Mouse (Mus musculus): ENCODE data around the gene Fntb.

Fntb gene

DNA sequence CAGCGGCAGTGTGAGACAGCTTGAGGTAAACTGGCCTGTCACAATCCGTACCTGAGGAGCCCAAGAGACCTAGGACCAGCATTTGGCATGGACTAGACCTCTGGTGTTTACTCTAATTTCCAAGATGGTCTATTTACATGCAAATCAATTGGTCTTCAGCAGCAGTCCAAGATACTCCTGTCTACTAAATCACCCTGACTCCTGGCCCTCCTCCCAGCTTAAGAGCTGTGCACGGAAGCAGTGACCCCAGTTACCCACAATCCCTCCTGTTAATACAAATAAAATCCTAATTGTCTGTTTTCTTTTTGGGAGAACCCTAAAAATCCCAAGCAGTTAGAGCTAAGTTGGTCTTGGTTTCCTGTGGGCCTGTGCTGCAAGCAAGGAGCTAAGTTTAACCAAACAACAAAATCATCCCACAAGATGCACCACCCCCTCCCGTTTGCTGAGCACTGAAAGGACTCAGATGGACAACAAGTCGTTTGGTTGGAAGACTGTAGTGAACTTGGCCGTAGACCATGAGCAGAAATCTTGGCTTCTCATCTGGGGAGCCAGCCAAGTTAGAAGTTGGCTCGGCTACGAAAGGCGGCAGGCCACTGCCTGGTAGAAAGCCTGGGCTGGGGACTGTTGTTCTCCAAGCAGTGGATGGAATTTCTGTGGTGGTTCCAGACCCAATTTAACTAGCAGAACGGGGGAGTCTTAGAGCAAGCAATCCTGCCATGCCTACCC lies 189.5 kb downstream of the Fntb start:
- DNase-seq (ENCODE audit: extremely low spot score), result no peak

DNA sequence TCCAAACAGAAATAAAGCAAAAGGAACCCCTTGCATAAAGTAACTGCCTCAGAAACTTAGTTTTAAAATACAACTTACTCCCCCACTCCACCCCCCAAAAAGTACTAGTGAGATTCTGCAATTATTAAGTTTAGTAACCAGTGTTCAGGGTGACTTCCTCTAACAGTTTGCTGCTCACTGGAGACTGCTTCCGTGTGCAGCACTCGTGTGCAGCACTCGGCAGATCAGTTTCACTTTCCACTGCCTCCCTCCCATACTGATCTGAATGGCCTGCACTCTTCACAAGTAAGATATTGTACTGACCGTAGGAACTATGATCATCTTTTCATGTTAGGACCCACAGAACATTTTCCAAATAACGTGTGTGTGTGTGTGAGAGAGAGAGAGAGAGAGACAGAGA lies 192.3 kb downstream of the Fntb start:
- DNase-seq (ENCODE audit: extremely low spot score), result no peak

DNA sequence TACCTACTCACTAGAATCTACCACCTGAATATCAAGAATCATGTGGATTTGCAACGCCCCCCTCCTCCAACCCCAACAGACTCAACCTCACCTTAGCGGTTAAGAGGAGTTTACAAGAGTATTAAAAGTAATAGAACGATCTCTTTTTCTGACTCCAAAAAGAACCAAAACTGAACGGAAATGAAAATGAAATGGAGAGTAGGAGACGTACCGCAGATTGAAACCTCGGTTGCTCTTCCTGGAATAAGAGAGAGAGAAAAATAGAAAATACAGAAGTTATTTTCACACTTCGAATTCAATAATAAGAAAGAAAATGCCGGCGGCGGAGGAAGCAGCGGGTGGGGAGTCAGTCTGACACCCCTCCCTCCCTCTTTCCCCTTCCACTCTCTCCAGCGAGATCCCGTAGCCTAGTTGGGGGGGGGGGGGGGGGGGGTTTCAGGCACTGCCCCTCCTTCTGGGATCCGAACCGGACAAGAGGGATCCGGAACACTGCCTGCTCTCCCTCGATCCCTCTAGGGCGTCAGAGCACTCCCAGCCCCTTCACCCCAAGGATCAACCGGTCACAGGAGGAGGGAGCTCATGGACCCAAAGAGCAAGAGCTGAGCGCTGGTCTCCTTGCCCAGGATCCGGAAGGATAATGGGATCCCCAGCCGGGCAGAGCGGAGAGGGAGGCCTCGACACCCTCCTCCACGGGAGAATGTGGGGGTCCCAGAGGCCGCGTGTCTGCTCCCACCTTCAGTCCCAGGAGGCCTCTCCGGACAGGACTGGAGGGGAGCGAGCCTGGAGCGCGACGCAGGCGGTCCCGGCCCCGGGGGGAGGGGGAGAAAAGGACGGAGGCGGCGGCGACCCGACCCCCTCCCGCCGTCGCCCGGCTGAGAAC lies 195.9 kb downstream of the Fntb start:
- no peak for DNase-seq (ENCODE audit: extremely low spot score)

DNA sequence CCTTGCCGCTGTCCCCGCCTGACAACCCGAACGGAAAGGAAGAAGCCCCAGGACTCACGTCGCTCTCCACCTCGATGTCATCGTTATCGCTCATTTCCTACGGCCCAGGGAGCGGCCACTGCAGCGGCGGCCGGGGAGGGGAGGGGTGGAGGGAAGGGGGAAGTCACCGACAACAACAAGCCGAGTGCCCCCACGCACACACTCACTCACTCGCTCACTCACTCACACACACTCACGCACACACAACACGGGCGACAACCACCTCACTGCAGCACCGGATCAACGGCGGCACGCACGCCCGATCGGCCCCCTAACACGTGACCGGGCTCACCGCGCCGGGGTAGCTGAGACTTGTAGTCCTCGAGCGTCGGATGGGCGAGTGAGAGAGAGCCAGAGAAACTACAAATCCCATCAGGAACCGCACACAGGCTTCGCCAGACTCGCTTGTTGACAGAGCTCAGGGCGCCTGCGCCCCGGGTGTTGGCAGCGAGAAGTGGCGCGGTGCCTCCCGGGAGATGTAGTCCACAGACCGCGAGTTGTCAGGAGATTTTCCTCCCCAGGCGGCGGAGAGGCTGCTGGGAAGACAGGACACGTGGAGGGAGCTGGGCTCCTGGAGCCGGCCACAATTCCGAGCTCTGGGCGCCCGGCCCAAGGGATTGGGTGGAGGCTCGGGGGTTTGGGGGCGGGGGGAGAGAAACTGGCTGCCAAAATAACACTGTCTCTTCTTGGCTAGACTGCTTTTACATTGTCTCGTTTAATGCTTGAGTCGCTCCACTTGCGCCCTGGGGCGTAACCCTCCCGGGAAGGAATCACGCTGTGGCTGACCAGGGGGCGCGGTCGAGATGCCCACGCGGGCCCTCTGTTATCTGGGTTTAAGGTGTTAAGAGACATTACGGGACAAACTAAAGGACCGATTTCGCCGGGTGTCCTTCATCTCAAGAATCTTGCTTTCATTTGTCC lies 196.8 kb downstream of the Fntb start, which contains the start of gene Max:
Gene Max (minus strand): TSS at position 270 of the 960 bp plus-strand sequence.
- DNase-seq (ENCODE audit: extremely low spot score), result peak; percentile 98

DNA sequence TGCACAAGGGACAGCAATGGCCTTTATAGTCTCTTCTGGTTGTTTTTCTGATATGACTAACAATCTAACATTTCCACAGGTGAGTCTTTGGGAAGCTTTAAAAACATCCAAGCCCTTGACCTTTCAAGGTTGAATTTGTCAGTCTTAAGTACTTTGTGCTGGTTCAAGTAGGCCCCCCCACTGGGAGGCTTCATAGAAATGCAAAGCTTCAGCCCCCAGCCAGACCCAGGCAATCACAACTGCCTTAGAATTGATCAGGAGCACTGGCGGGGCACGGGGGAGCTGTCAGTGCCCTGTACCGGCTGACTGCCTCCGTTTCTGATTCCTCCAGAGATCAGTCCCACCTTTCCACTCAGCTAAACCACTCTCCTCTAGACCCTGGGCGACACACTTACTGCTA lies 199.7 kb downstream of the Fntb start:
- no peak for DNase-seq (ENCODE audit: extremely low spot score)

DNA sequence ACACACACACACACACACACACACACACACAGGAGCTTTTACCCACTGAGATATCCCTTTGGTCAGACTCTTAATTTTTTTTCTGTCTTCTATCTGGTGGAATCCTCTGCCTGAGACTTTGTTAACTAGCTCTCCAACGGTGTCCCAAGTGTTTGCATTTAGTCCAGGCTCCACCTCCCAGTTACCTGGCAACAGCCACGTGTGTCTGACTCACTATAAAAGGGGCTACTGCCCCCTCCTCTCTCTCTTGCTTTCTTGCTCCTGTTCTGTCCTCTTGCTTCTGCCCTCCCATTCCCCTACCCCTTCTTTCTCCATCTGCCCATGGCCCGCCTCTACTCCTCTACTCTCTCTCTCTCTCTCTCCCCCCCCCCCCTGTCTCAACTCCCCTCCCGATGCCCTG lies 200.5 kb downstream of the Fntb start:
- peak; percentile 17 for DNase-seq (ENCODE audit: extremely low spot score)
